Mouse (Mus musculus): Measurements from ENCODE around the gene Agpat1. TPM values are rescaled to one million over a fixed set of nuclear protein-coding genes. Genes with fewer than 3 reads are reported as not detected.

Agpat1 gene
- polyA plus RNA-seq, 1 experiment from 2014 or later: 35.7 TPM

- no peak for ATAC-seq
- no peak overlapping the region for H3K4me2 ChIP-seq (replicated peaks; ENCODE audit: low read depth, low read length)
- TF ChIP-seq EP300 (IDR thresholded peaks at IDR 0.05) (no peak), CTCF (IDR thresholded peaks at IDR 0.05) (no peak)
- H3K9ac ChIP-seq (replicated peaks; ENCODE audit: low read depth): no peak overlapping the region
- H3K4me1 ChIP-seq (ENCODE audit: insufficient read depth, low read depth, low read length): no peaks in the 10 kb centered on the region
- no peaks in the 10 kb centered on the region for H3K36me3 ChIP-seq (ENCODE audit: insufficient read depth, low read length)
- DNase-seq (ENCODE audit: low spot score): no peak
- WGBS: 61% methylated on average over 4 of the region's 4 CpGs
- H3K27ac ChIP-seq (ENCODE audit: low read length): no peak overlapping the region
- H3K27me3 ChIP-seq (replicated peaks; ENCODE audit: insufficient read depth, low read length): no peaks in the 10 kb centered on the region
- H3K4me3 ChIP-seq (ENCODE audit: low read depth, low read length): no peak overlapping the region
- H3K9me3 ChIP-seq (ENCODE audit: low read length): no peaks in the 10 kb centered on the region
Observed at GRCm38 (mm10) chr17:34569919-34570318, 34.1 kb upstream of the Agpat1 start.

DNA sequence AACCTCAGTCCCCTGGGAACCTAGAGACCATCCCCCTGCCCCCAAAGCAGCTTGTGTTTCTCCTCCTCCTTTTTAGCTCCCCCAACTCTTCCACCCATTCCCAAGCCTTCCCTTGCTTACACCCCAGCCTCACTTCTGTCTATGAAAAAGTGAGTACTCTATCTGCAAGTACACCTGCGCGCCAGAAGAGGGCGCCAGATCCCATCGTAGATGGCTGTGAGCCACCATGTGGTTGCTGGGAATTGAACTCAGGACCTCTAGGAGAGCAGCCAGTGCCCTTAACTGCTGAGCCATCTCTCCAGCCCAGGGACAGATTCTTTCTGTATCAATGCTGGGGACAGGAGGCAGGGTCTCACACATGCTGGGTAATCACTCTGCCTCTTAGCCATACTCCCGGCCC, 32.2 kb upstream of the Agpat1 start:
- Histone ChIP-seq H3K27ac (ENCODE audit: low read length) (no peak overlapping the region), H3K27me3 (replicated peaks; ENCODE audit: insufficient read depth, low read length) (no peaks in the 10 kb centered on the region), H3K4me1 (ENCODE audit: insufficient read depth, low read depth, low read length) (no peaks in the 10 kb centered on the region), H3K36me3 (ENCODE audit: insufficient read depth, low read length) (no peaks in the 10 kb centered on the region), H3K9me3 (ENCODE audit: low read length) (no peaks in the 10 kb centered on the region), H3K4me2 (replicated peaks; ENCODE audit: low read depth, low read length) (no peak overlapping the region), H3K4me3 (ENCODE audit: low read depth, low read length) (no peak overlapping the region), H3K9ac (replicated peaks; ENCODE audit: low read depth) (no peak overlapping the region)
- WGBS: 20% methylated on average over 5 of the region's 5 CpGs
- TF ChIP-seq EP300 (IDR thresholded peaks at IDR 0.05): no peak
- peak; percentile 73 for TF ChIP-seq CTCF (IDR thresholded peaks at IDR 0.05)
- DNase-seq (ENCODE audit: low spot score) (no peak), ATAC-seq (no peak)

DNA sequence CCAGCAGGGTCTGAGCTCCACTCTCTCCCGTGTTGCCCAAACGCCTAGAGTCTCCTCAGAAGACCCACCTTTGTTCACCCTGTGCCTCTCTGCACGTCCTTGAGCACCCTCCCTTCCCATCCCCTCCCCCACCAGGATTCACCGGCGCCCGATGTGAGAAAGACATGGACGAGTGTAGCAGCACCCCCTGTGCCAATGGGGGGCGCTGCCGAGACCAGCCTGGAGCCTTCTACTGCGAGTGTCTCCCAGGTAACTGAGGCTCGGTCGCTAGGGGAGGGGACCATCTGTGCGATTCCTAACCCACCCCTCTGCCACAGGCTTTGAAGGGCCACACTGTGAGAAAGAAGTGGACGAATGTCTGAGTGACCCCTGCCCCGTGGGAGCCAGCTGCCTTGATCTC, 31.7 kb upstream of the Agpat1 start:
- DNase-seq (ENCODE audit: low spot score) (no peak), ATAC-seq (no peak; the same call in 1 of the 2 replicates)
- no peak overlapping the region for H3K27ac ChIP-seq (ENCODE audit: low read length)
- no peaks in the 10 kb centered on the region for H3K27me3 ChIP-seq (replicated peaks; ENCODE audit: insufficient read depth, low read length)
- H3K9ac ChIP-seq (replicated peaks; ENCODE audit: low read depth): no peak overlapping the region
- H3K4me2 ChIP-seq (replicated peaks; ENCODE audit: low read depth, low read length): no peak overlapping the region
- WGBS: 25% methylated on average over 15 of the region's 15 CpGs
- no peak overlapping the region for H3K4me3 ChIP-seq (ENCODE audit: low read depth, low read length)
- TF ChIP-seq EP300 (IDR thresholded peaks at IDR 0.05) (no peak), CTCF (IDR thresholded peaks at IDR 0.05) (peak; percentile 39; the same call in 1 of the 2 replicates)
- no peaks in the 10 kb centered on the region for H3K9me3 ChIP-seq (ENCODE audit: low read length)
- H3K4me1 ChIP-seq (ENCODE audit: insufficient read depth, low read depth, low read length): no peaks in the 10 kb centered on the region
- no peaks in the 10 kb centered on the region for H3K36me3 ChIP-seq (ENCODE audit: insufficient read depth, low read length)

- no peak for TF ChIP-seq EP300 (IDR thresholded peaks at IDR 0.05)
- TF ChIP-seq CTCF (IDR thresholded peaks at IDR 0.05): no peak
- no peak for ATAC-seq
- DNase-seq (ENCODE audit: low spot score): no peak
- Histone ChIP-seq H3K9me3 (ENCODE audit: low read length) (no peaks in the 10 kb centered on the region), H3K9ac (replicated peaks; ENCODE audit: low read depth) (no peak overlapping the region), H3K4me2 (replicated peaks; ENCODE audit: low read depth, low read length) (no peak overlapping the region), H3K27me3 (replicated peaks; ENCODE audit: insufficient read depth, low read length) (no peaks in the 10 kb centered on the region), H3K27ac (ENCODE audit: low read length) (no peak overlapping the region), H3K4me3 (ENCODE audit: low read depth, low read length) (no peak overlapping the region), H3K36me3 (ENCODE audit: insufficient read depth, low read length) (no peaks in the 10 kb centered on the region), H3K4me1 (ENCODE audit: insufficient read depth, low read depth, low read length) (no peaks in the 10 kb centered on the region)
- 46% methylated on average over 5 of the region's 5 CpGs for WGBS
Observed at GRCm38 (mm10) chr17:34576577-34576976, 27.5 kb upstream of the Agpat1 start.

DNA sequence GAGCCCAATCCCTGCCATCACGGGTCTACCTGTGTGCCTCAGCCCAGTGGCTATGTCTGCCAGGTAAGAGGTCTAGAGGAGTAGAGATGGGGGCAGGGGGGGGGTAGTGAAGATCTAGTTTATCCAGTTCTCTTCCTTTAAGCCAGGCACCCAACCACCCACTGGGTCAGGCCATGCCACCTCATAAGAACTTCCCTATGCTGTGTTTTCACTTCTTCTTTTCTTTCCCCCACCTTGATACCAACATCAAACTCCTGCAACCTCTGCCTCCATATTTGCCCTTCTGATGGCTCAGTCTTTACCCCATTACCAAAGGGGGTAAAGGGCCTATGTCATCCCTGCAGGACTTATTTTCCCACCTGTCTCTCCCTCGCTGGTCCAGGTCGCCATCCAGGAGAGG, 26.0 kb upstream of the Agpat1 start:
- H3K4me1 ChIP-seq (ENCODE audit: insufficient read depth, low read depth, low read length): no peaks in the 10 kb centered on the region
- H3K9ac ChIP-seq (replicated peaks; ENCODE audit: low read depth): no peak overlapping the region
- WGBS: 91% methylated on average over 3 of the region's 3 CpGs
- no peak for TF ChIP-seq CTCF (IDR thresholded peaks at IDR 0.05)
- TF ChIP-seq EP300 (IDR thresholded peaks at IDR 0.05): no peak
- H3K36me3 ChIP-seq (ENCODE audit: insufficient read depth, low read length): no peaks in the 10 kb centered on the region
- H3K27me3 ChIP-seq (replicated peaks; ENCODE audit: insufficient read depth, low read length): no peaks in the 10 kb centered on the region
- no peaks in the 10 kb centered on the region for H3K9me3 ChIP-seq (ENCODE audit: low read length)
- no peak overlapping the region for H3K4me2 ChIP-seq (replicated peaks; ENCODE audit: low read depth, low read length)
- H3K4me3 ChIP-seq (ENCODE audit: low read depth, low read length): no peak overlapping the region
- DNase-seq (ENCODE audit: low spot score) (no peak), ATAC-seq (no peak)
- no peak overlapping the region for H3K27ac ChIP-seq (ENCODE audit: low read length)

- H3K36me3 ChIP-seq (ENCODE audit: insufficient read depth, low read length): no peaks in the 10 kb centered on the region
- TF ChIP-seq EP300 (IDR thresholded peaks at IDR 0.05): no peak
- no peak for TF ChIP-seq CTCF (IDR thresholded peaks at IDR 0.05)
- DNase-seq (ENCODE audit: low spot score) (no peak), ATAC-seq (no peak)
- H3K27me3 ChIP-seq (replicated peaks; ENCODE audit: insufficient read depth, low read length): no peaks in the 10 kb centered on the region
- no peaks in the 10 kb centered on the region for H3K9me3 ChIP-seq (ENCODE audit: low read length)
- no peak overlapping the region for H3K4me3 ChIP-seq (ENCODE audit: low read depth, low read length)
- no peak overlapping the region for H3K9ac ChIP-seq (replicated peaks; ENCODE audit: low read depth)
- no peak overlapping the region for H3K4me2 ChIP-seq (replicated peaks; ENCODE audit: low read depth, low read length)
- 0 out of 2 replicates have a peak, but pooled peaks cover 4% of the 10 kb centered on the region for H3K4me1 ChIP-seq (ENCODE audit: insufficient read depth, low read depth, low read length)
- no peak overlapping the region for H3K27ac ChIP-seq (ENCODE audit: low read length)
- WGBS: 80% methylated on average over 12 of the region's 12 CpGs
Observed at GRCm38 (mm10) chr17:34582528-34582927, 21.5 kb upstream of the Agpat1 start.

GRCm38 (mm10) chr17:34583397-34583796, 20.7 kb upstream of the Agpat1 start:
- H3K27me3 ChIP-seq (replicated peaks; ENCODE audit: insufficient read depth, low read length): no peaks in the 10 kb centered on the region
- peaks cover 8% of the 10 kb centered on the region; the same call in 1 of the 2 replicates for H3K4me1 ChIP-seq (ENCODE audit: insufficient read depth, low read depth, low read length)
- TF ChIP-seq CTCF (IDR thresholded peaks at IDR 0.05) (no peak), EP300 (IDR thresholded peaks at IDR 0.05) (no peak)
- WGBS: 50% methylated on average over 7 of the region's 7 CpGs
- no peak overlapping the region for H3K27ac ChIP-seq (ENCODE audit: low read length)
- no peaks in the 10 kb centered on the region for H3K9me3 ChIP-seq (ENCODE audit: low read length)
- DNase-seq (ENCODE audit: low spot score) (peak; percentile 58), ATAC-seq (no peak; the same call in 1 of the 2 replicates)
- H3K9ac ChIP-seq (replicated peaks; ENCODE audit: low read depth): no peak overlapping the region
- H3K36me3 ChIP-seq (ENCODE audit: insufficient read depth, low read length): no peaks in the 10 kb centered on the region
- no peak overlapping the region for H3K4me3 ChIP-seq (ENCODE audit: low read depth, low read length)
- no peak overlapping the region for H3K4me2 ChIP-seq (replicated peaks; ENCODE audit: low read depth, low read length)
